Mouse (Mus musculus): ENCODE measurements around the gene Masp2. TPM values are rescaled to one million over a fixed set of nuclear protein-coding genes. Genes with fewer than 3 reads are reported as not detected.
A peak's percentile ranks its signal among the peaks of the same experiment; 100 is the strongest.

Masp2 gene
- polyA plus RNA-seq, 1 experiment from 2014 or later, result not detected

GRCm38 (mm10) chr4:148626623-148627185 is 24.4 kb downstream of the Masp2 start, which contains the start of gene Tardbp:
Gene Tardbp, minus strand, starts transcription at chr4:148627019.
- H3K4me1 ChIP-seq (replicated peaks; ENCODE audit: control insufficient read depth, insufficient read depth, low read length), result no peaks in the 10 kb centered on the region
- under 1% methylated on average over 51 of the region's 51 CpGs for WGBS
- peak within 1 kb of the TSS; percentile 99 for H3K9ac ChIP-seq (ENCODE audit: low read depth, low read length)
- H3K27me3 ChIP-seq (replicated peaks; ENCODE audit: control insufficient read depth, insufficient read depth, low read length), result no peaks in the 10 kb centered on the region
- TF ChIP-seq CTCF (IDR thresholded peaks at IDR 0.05; ENCODE audit: low read depth), result no peak; the same call in 1 of the 2 replicates
- peak within 1 kb of the TSS; percentile 99 for H3K27ac ChIP-seq (ENCODE audit: low read depth, low read length)
- H3K4me2 ChIP-seq (replicated peaks; ENCODE audit: low read depth), result peak within 1 kb of the TSS; percentile 72
- peaks cover 24% of the 10 kb centered on the region for H3K36me3 ChIP-seq (ENCODE audit: control insufficient read depth, insufficient read depth)
- peak within 1 kb of the TSS; percentile 97 for H3K4me3 ChIP-seq (ENCODE audit: low read depth, low read length)
- H3K9me3 ChIP-seq (ENCODE audit: control insufficient read depth), result no peaks in the 10 kb centered on the region
- peak; percentile 97 for ATAC-seq

- TF ChIP-seq CTCF (IDR thresholded peaks at IDR 0.05; ENCODE audit: low read depth), result no peak
- WGBS, result 62% methylated on average over 3 of the region's 3 CpGs
- no peaks in the 10 kb centered on the region for H3K4me1 ChIP-seq (replicated peaks; ENCODE audit: control insufficient read depth, insufficient read depth, low read length)
- H3K9me3 ChIP-seq (ENCODE audit: control insufficient read depth), result no peaks in the 10 kb centered on the region
- H3K4me2 ChIP-seq (replicated peaks; ENCODE audit: low read depth), result peak overlapping the region; percentile 72
- peak; percentile 2; the same call in 1 of the 2 replicates for ATAC-seq
- H3K9ac ChIP-seq (ENCODE audit: low read depth, low read length), result peak overlapping the region; percentile 99
- peaks cover 20% of the 10 kb centered on the region for H3K36me3 ChIP-seq (ENCODE audit: control insufficient read depth, insufficient read depth)
- H3K27me3 ChIP-seq (replicated peaks; ENCODE audit: control insufficient read depth, insufficient read depth, low read length), result no peaks in the 10 kb centered on the region
- peak overlapping the region; percentile 97 for H3K4me3 ChIP-seq (ENCODE audit: low read depth, low read length)
- no peak overlapping the region for H3K27ac ChIP-seq (ENCODE audit: low read depth, low read length)
These were observed 24.9 kb downstream of the Masp2 start for GRCm38 (mm10) chr4:148627246-148627645.

GRCm38 (mm10) chr4:148632013-148632692 is 29.8 kb downstream of the Masp2 start:
- no peaks in the 10 kb centered on the region for H3K27me3 ChIP-seq (replicated peaks; ENCODE audit: control insufficient read depth, insufficient read depth, low read length)

GRCm38 (mm10) chr4:148633395-148634061 is 31.2 kb downstream of the Masp2 start:
- H3K4me3 ChIP-seq (ENCODE audit: low read depth, low read length), result no peak overlapping the region
- no peaks in the 10 kb centered on the region for H3K4me1 ChIP-seq (replicated peaks; ENCODE audit: control insufficient read depth, insufficient read depth, low read length)
- ATAC-seq, result peak; percentile 65
- 46% methylated on average over 2 of the region's 2 CpGs for WGBS
- no peaks in the 10 kb centered on the region for H3K27me3 ChIP-seq (replicated peaks; ENCODE audit: control insufficient read depth, insufficient read depth, low read length)
- no peak for TF ChIP-seq CTCF (IDR thresholded peaks at IDR 0.05; ENCODE audit: low read depth)
- no peak overlapping the region for H3K27ac ChIP-seq (ENCODE audit: low read depth, low read length)
- no peak overlapping the region for H3K4me2 ChIP-seq (replicated peaks; ENCODE audit: low read depth)
- H3K9me3 ChIP-seq (ENCODE audit: control insufficient read depth), result no peaks in the 10 kb centered on the region
- no peak overlapping the region for H3K9ac ChIP-seq (ENCODE audit: low read depth, low read length)
- no peaks in the 10 kb centered on the region for H3K36me3 ChIP-seq (ENCODE audit: control insufficient read depth, insufficient read depth)

More at GRCm38 (mm10) chr4:148632013-148632692, 29.8 kb downstream of the Masp2 start:
- Histone ChIP-seq H3K9ac (ENCODE audit: low read depth, low read length) (no peak overlapping the region), H3K9me3 (ENCODE audit: control insufficient read depth) (no peaks in the 10 kb centered on the region), H3K4me3 (ENCODE audit: low read depth, low read length) (no peak overlapping the region), H3K36me3 (ENCODE audit: control insufficient read depth, insufficient read depth) (no peaks in the 10 kb centered on the region), H3K4me2 (replicated peaks; ENCODE audit: low read depth) (no peak overlapping the region), H3K27ac (ENCODE audit: low read depth, low read length) (no peak overlapping the region), H3K4me1 (replicated peaks; ENCODE audit: control insufficient read depth, insufficient read depth, low read length) (no peaks in the 10 kb centered on the region)
- TF ChIP-seq CTCF (IDR thresholded peaks at IDR 0.05; ENCODE audit: low read depth), result no peak
- no peak for ATAC-seq
- 61% methylated on average over 3 of the region's 3 CpGs for WGBS

- no peak for TF ChIP-seq CTCF (IDR thresholded peaks at IDR 0.05; ENCODE audit: low read depth)
- Histone ChIP-seq H3K4me1 (replicated peaks; ENCODE audit: control insufficient read depth, insufficient read depth, low read length) (no peaks in the 10 kb centered on the region), H3K36me3 (ENCODE audit: control insufficient read depth, insufficient read depth) (no peaks in the 10 kb centered on the region), H3K9me3 (ENCODE audit: control insufficient read depth) (no peaks in the 10 kb centered on the region), H3K27me3 (replicated peaks; ENCODE audit: control insufficient read depth, insufficient read depth, low read length) (no peaks in the 10 kb centered on the region), H3K4me2 (replicated peaks; ENCODE audit: low read depth) (no peak overlapping the region), H3K27ac (ENCODE audit: low read depth, low read length) (no peak overlapping the region), H3K9ac (ENCODE audit: low read depth, low read length) (no peak overlapping the region), H3K4me3 (ENCODE audit: low read depth, low read length) (no peak overlapping the region)
- WGBS, result 72% methylated on average over 2 of the region's 2 CpGs
- ATAC-seq, result no peak
These were observed 33.0 kb downstream of the Masp2 start for GRCm38 (mm10) chr4:148635309-148635708.

GRCm38 (mm10) chr4:148638302-148638701 is 35.9 kb downstream of the Masp2 start:
- Histone ChIP-seq H3K27me3 (replicated peaks; ENCODE audit: control insufficient read depth, insufficient read depth, low read length) (no peaks in the 10 kb centered on the region), H3K9ac (ENCODE audit: low read depth, low read length) (no peak overlapping the region), H3K4me2 (replicated peaks; ENCODE audit: low read depth) (peak overlapping the region; percentile 21; the same call in 1 of the 2 replicates), H3K9me3 (ENCODE audit: control insufficient read depth) (no peaks in the 10 kb centered on the region), H3K36me3 (ENCODE audit: control insufficient read depth, insufficient read depth) (no peaks in the 10 kb centered on the region), H3K27ac (ENCODE audit: low read depth, low read length) (no peak overlapping the region), H3K4me3 (ENCODE audit: low read depth, low read length) (no peak overlapping the region), H3K4me1 (replicated peaks; ENCODE audit: control insufficient read depth, insufficient read depth, low read length) (0 out of 2 replicates have a peak, but pooled peaks cover 3% of the 10 kb centered on the region)
- no peak for ATAC-seq
- WGBS, result 34% methylated on average over 9 of the region's 9 CpGs
- no peak for TF ChIP-seq CTCF (IDR thresholded peaks at IDR 0.05; ENCODE audit: low read depth)

All from intestine, postnatal 0 days (tissue).